Mouse (Mus musculus) embryonic fibroblast, embryonic 13.5 days (primary cell): ENCODE data around the gene Aldh4a1. TPM values are rescaled to one million over a fixed set of nuclear protein-coding genes. Genes with fewer than 3 reads are reported as not detected.

Source experiments
- H3K27ac ChIP-seq: 2 replicates; pipeline ENCODE4 v1.5.1; 2012; ENCODE audit warnings: low read length, control low read depth, inconsistent platforms; ENCODE audit not compliant: insufficient read depth
- H3K4me1 ChIP-seq: 2 replicates; pipeline ENCODE4 v1.6.1; 2011; ENCODE audit warnings: low read length; ENCODE audit not compliant: control insufficient read depth, insufficient read depth
- H3K4me3 ChIP-seq: 2 replicates; pipeline ENCODE4 v1.5.1; 2011; ENCODE audit warnings: mild to moderate bottlenecking, control low read depth, low read length; ENCODE audit not compliant: insufficient read depth
- CTCF ChIP-seq: IDR thresholded peaks from 2 replicates; pipeline ENCODE4 v1.5.1; 2011; ENCODE audit warnings: mild to moderate bottlenecking, control low read depth, low read length, moderate library complexity, borderline replicate concordance; ENCODE audit not compliant: insufficient read depth
- POLR2A ChIP-seq: IDR thresholded peaks from 2 replicates; pipeline ENCODE4 v1.6.1; 2011; ENCODE audit warnings: low read depth, mild to moderate bottlenecking, control low read depth, low read length, moderate library complexity
- polyA plus RNA-seq: library from polyadenylated mRNA; stranded (reverse); fragments of >200 nt; gene quantifications from 2 replicates; pipeline ENCODE4 v1.2.4, GENCODE M21; 2011; ENCODE audit warnings: low read depth; ENCODE audit not compliant: missing spikeins, insufficient read length

The Aldh4a1 gene
- 27.0 and 40.9 TPM in 2 replicates for polyA plus RNA-seq

DNA sequence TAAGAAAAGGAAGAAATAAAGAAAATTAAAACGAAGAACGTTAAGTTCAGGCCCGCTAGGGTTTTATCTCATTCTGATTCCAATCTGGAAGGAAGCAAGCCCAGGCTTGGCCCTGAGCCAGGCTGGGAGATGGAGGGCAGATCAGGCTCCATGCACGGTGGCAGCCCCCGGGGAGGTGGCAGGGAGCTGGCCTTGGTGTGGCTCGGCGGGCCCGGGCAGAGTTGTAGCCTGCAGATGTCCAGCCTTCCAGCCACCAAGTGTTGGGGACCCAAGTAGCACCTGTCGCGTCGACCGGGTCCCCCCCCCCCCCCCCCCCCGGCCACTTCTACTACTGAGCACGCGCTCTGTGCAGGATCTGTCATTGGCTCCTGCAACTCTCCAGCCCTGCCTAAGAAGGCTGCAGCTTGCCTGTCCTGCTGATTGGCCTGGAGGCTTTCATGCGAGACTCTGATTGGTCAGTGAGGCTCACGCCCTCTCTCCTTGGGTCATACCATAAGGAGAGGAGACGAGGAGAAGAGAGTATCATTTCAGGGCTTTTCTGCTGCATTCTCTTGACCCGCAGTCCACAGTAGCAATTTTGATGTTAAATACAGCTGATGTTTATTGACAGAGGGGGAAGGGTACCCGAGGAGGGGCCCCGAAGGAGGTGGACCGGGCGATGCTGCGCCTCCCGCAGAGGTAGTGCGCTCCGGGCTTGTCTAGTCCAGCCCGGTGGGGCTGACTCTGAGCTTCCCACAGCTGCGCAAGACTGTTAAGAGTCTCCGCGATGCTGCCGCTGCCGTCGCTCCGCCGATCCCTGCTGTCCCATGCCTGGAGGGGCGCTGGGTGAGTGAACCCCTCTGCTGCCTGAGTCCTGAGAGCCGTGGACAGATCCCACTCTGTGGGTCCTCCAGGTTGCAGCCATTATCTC lies at the start of gene Aldh4a1:
Aldh4a1 (plus strand) TSS at position 494 of the 910 bp plus-strand sequence.
- peak within 1 kb of the TSS; percentile 62 for H3K4me3 ChIP-seq
- TF ChIP-seq CTCF (no peak), POLR2A (peak; percentile 99)
- peaks cover 2% of the 10 kb centered on the region; the same call in 1 of the 2 replicates for H3K4me1 ChIP-seq
- H3K27ac ChIP-seq = peak within 1 kb of the TSS; percentile 78

DNA sequence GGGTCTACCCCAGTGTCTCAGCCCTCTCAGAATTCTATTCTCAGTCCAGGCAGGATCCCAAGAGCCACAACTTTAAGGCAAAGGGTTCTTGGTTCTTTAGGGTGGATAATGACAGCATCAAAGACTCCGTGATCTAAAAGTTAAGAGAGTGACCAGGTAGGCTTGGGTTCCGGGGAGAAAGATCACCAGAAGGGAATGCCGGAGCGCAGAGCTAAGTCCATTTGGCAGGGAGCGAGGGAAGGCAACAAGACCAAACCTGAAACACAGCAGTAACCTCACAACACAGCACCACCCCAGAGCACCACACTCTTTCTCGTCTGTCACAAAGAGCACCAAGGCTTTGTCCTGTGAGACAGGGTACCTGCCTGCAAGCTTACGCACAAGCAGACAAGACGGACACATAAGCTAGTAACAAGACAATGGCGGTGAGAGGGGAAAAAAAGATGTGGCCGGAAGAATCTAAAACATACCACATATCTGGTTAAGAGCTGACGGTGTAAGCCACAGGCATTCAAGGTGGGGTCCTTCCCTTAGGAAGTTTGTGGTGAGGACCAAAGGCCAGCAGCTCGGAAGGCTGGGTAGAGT lies 49.6 kb upstream of the Aldh4a1 start:
- Histone ChIP-seq H3K27ac (no peak overlapping the region), H3K4me1 (peaks cover 4% of the 10 kb centered on the region; the same call in 1 of the 2 replicates), H3K4me3 (no peak overlapping the region)
- TF ChIP-seq POLR2A (no peak), CTCF (no peak)

DNA sequence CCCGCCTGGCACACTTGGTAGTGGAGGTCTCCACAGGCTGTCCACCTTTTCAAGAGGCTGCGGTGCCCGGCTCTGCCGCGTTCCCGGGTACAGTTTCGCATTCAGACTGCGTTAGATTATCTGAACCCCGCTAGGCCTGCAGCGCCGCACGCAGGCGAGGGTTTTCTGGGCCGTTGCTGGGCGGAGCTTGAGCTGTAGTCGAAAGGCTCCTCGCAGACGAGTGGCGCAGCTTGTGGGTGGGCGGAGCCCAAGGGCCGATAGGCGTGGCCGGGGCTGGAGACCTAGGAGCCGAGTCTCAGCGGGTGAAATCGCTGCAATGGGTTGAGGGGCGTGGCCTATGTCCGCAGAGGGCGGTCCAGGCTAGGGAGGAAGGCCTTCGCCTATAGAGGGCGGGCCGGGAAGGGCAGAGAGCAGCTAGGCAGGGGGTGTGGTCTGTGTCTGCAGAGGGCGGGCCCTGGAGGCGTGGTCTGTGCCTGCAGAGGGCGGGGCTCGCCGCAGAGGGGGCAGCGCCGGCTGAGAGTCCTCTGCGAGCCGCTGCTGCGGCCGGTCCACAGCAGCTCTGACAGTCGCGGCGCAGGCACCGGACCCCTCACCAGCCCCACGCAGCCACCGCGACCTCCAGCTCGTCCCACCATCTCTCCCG lies 48.4 kb upstream of the Aldh4a1 start:
- H3K4me1 ChIP-seq = peaks cover 4% of the 10 kb centered on the region; the same call in 1 of the 2 replicates
- H3K4me3 ChIP-seq = peak overlapping the region; percentile 85
- peak; percentile 68; the same call in 1 of the 2 replicates for TF ChIP-seq CTCF
- TF ChIP-seq POLR2A = peak; percentile 99
- H3K27ac ChIP-seq = peak overlapping the region; percentile 29; the same call in 1 of the 2 replicates

DNA sequence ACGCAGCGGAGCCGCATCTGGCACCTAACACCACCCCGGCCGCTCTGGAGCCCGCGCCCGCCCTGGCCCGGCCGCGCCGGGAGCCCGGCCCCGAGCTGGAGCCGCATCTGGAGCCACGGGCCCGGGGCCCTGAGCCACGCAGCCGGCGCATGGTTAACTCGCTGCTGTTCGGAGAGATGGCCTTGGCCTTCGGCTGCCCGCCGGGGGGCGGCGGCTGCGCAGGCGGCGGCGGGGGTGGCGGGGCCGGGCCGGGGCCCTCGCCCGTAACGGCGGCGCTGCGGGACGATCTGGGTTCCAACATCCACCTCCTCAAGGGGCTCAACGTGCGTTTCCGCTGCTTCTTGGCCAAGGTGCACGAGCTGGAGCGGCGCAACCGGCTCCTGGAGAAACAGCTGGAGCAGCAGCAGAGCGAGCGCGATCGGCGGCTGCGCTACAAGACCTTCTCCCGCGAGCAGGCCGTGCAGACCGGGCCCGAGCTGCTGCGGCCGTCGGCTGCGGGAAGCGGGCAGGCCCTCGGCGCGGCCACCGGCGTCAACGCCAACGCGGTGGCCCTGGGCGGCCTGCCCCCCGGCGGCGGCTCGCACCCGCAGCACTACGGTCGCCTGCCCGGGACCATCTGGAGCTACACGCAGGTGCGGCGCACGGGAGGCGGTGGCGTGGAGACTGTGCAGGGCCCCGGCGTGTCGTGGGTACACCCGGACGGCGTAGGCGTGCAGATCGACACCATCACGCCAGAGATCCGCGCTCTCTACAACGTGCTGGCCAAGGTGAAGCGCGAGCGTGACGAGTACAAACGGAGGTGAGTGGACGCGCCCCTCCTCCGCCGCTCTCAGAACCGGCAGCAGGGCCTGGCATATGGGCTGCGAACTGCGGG lies 47.6 kb upstream of the Aldh4a1 start:
- Histone ChIP-seq H3K4me3 (peak overlapping the region; percentile 85), H3K27ac (peak overlapping the region; percentile 29; the same call in 1 of the 2 replicates), H3K4me1 (peaks cover 9% of the 10 kb centered on the region)
- TF ChIP-seq CTCF = no peak
- peak; percentile 19; the same call in 1 of the 2 replicates for TF ChIP-seq POLR2A

DNA sequence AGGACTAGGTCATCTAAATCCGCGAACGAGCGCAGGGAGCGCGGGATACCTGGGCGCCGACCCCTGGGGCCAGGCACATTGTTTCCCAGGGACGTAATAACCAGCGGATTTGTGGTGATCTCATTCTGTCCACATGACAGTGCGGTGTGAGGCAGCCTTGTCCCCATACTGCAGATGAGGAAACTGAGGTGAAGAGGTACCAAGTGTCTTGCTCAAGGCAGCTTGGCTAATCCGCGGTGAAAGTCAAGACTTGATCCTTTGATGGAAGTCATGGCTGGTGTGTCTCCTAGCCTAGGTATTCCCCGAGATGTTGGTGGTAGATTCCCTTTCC lies 47.0 kb upstream of the Aldh4a1 start:
- no peak for TF ChIP-seq CTCF
- no peak for TF ChIP-seq POLR2A
- peak overlapping the region; percentile 85 for H3K4me3 ChIP-seq
- peaks cover 11% of the 10 kb centered on the region for H3K4me1 ChIP-seq
- H3K27ac ChIP-seq = no peak overlapping the region

DNA sequence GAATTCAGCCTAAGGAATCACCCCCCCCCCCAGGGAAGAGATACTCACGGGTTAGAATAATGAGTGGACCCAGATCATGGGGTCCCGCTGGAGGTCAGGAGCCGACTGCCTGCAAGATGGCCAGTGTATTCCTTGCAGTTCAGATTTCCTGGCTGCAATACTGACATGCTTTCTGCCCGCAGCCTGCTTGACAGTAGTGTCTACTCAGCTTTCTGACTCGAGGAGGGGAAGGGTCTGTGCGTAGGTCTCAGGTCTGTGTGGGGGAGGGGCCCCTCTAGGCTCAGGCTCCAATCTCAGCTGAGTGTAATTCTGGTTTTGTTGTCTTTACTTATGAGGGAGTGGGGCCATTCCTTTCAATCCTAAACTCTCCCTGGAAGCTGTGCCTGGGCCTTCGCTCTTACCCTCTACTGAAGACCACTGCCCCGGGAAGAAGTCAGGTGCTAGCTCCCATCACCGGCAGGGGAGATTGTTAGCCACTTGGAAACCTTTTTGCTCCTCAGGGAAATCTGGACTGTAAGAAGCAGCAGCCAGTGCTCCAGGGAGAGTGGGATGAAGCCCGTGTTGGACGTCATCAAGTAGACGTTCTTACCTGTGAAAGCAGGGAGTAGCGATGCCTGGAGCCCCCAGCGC lies 46.3 kb upstream of the Aldh4a1 start:
- TF ChIP-seq POLR2A (no peak), CTCF (no peak)
- Histone ChIP-seq H3K27ac (0 out of 2 replicates have a peak overlapping the region, but pooled peaks have one; percentile 2), H3K4me1 (peaks cover 14% of the 10 kb centered on the region), H3K4me3 (peak overlapping the region; percentile 85)

DNA sequence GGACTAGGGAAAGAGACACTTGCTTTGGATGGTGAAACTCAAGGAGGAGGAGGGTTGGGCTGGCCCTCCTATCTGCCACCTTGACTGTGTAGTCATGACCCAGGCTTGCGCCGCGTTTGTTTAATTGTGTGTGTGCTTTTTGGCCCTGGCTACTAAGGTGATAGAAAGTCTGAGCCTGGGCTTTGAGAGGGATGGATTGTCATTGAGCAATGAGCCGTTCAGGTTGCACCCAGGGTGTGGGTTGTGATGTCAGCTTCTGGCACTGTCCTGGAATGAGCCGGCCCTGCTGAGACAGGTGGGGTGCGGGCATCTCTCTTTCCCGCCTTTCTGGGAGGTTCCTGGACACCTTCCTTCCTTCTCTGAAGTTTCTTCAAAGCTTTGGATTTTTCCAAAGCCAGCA lies 45.7 kb upstream of the Aldh4a1 start:
- H3K27ac ChIP-seq = 0 out of 2 replicates have a peak overlapping the region, but pooled peaks have one; percentile 2
- H3K4me3 ChIP-seq = peak overlapping the region; percentile 85
- TF ChIP-seq POLR2A = no peak
- no peak for TF ChIP-seq CTCF
- peaks cover 17% of the 10 kb centered on the region for H3K4me1 ChIP-seq

DNA sequence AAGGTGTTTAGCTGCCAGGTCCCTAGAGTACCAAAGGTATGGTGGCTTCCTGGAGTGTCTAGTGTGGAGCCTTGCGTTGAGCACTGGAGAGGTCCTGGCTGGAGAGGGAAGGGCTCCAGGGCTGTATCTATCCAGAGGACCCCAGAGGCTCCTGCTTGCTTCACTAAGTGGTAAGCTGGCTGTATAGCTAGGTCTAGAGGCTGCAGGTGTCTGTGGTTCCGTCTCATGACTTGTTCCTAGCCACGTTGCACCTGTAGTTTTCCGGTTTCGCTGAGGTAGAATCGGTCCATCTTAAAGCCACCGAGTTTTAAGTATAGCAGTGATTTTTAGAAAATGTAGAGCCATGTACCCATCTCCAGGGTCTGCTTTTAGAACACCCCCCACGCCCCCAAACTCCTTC lies 44.3 kb upstream of the Aldh4a1 start:
- Histone ChIP-seq H3K4me3 (peak overlapping the region; percentile 85), H3K27ac (peak overlapping the region; percentile 95), H3K4me1 (peaks cover 31% of the 10 kb centered on the region)
- TF ChIP-seq POLR2A = no peak
- no peak for TF ChIP-seq CTCF

DNA sequence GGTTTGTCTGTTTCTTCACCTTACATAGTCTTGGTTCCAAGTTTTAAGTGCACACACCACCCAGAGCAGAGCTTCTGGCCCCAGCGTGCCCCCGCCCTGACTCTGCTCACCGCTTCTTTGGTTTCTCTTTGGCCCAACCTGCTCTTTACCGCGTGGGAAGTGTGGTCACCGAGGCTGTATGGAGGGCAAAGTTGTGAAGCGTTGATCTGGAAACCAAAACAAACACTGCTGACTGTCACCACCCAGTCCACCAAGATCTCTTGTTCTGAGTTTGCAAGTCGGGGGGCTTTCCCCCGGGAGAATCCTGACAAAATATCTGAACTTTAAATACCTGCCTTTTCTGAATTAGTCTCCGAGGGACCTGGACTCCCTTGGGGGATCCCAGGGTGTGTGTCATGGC lies 43.7 kb upstream of the Aldh4a1 start:
- Histone ChIP-seq H3K4me1 (peaks cover 30% of the 10 kb centered on the region), H3K4me3 (peak overlapping the region; percentile 85), H3K27ac (peak overlapping the region; percentile 95)
- TF ChIP-seq CTCF (no peak), POLR2A (no peak)
